Mouse (Mus musculus): ENCODE data around the gene Syt2. TPM values are rescaled to one million over a fixed set of nuclear protein-coding genes. Genes with fewer than 3 reads are reported as not detected.

The Syt2 gene
- polyA plus RNA-seq, 1 experiment: not detected

DNA sequence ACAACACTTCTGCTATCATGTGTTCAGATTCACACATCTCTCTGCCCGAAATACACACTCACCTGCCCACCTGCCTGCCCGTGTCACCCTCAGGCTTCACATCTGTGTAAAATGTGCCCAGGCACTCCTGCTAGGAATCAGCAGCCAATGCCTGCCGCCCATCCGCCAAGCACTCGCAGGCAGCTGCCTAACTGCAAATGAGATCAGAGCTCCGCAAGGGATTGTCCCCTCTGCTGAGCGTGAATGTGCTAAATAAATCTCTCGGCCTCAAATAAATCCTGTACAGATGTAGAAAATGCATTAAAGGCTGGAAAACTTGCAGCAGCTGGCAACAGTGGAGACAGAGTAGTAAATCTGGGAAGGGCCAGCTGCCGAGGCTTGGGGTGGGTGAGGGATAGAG is 36.0 kb downstream of the Syt2 start:
- no peak overlapping the region for H3K4me3 ChIP-seq (replicated peaks; ENCODE audit: control insufficient read depth, low read depth, low read length)
- WGBS: 85% methylated on average over 9 of the region's 9 CpGs
- TF ChIP-seq POLR2A (IDR thresholded peaks at IDR 0.05; ENCODE audit: borderline replicate concordance, control insufficient read depth, low read depth, low read length) (no peak), CTCF (IDR thresholded peaks at IDR 0.05; ENCODE audit: control insufficient read depth, insufficient read depth, low read length) (no peak)
- H3K4me1 ChIP-seq (ENCODE audit: control insufficient read depth, insufficient read depth, low read length): no peaks in the 10 kb centered on the region
- no peak overlapping the region for H3K27ac ChIP-seq (ENCODE audit: control insufficient read depth, insufficient read depth, low read depth, low read length, poor library complexity)

DNA sequence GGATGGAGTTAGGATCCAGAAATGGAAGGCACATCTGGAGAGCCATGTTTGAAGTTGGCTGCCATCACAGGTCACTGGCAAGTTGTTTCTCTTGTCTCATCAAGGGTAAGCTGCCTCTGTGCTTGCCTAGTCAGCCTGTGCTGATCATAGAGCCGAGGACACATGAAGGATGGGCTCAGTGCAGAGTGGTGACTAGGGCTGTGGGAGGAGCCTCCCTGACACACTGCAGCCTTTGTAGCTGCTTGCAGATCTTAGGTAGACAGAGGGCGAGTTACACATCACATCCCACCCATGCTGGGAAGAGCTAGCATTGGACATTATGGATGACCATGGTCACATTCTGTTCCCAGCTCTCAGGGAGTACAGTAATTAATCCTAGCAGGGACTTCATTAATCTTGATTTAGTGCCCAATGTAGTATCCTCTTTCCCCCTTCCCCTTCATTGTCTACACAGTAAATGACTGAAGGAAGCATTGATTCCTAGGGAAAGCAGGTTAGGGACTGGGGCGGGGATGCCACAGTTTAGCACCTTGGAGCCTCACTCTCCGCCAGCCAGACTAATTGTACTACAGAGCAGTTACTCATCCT is 40.5 kb downstream of the Syt2 start:
- no peak overlapping the region for H3K27ac ChIP-seq (ENCODE audit: control insufficient read depth, insufficient read depth, low read depth, low read length, poor library complexity)
- no peak for TF ChIP-seq POLR2A (IDR thresholded peaks at IDR 0.05; ENCODE audit: borderline replicate concordance, control insufficient read depth, low read depth, low read length)
- TF ChIP-seq CTCF (IDR thresholded peaks at IDR 0.05; ENCODE audit: control insufficient read depth, insufficient read depth, low read length): no peak
- H3K4me1 ChIP-seq (ENCODE audit: control insufficient read depth, insufficient read depth, low read length): no peaks in the 10 kb centered on the region
- H3K4me3 ChIP-seq (replicated peaks; ENCODE audit: control insufficient read depth, low read depth, low read length): no peak overlapping the region
- 61% methylated on average over 4 of the region's 4 CpGs for WGBS

DNA sequence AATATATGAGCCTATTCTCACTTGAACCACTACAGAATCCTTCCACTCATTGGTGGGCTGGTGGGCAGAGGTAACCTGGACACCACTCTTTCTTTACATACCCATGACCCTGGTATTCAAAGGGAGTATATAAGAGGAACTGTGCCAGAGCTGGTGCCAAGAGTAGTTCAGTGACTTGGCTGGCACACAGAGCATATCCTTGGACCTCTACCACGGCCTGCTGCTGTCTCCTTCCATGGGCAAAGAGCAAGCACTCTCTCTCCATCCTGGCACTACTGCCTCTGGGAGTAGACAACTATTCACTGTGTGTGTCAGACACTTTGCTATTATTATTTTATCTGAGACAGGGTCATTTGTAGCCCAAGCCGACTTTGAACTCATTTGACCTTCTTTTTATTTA is 49.8 kb downstream of the Syt2 start:
- TF ChIP-seq CTCF (IDR thresholded peaks at IDR 0.05; ENCODE audit: control insufficient read depth, insufficient read depth, low read length) (no peak), POLR2A (IDR thresholded peaks at IDR 0.05; ENCODE audit: borderline replicate concordance, control insufficient read depth, low read depth, low read length) (no peak)
- H3K27ac ChIP-seq (ENCODE audit: control insufficient read depth, insufficient read depth, low read depth, low read length, poor library complexity): no peak overlapping the region
- WGBS: 69% methylated on average over 2 of the region's 2 CpGs
- H3K4me1 ChIP-seq (ENCODE audit: control insufficient read depth, insufficient read depth, low read length): no peaks in the 10 kb centered on the region
- H3K4me3 ChIP-seq (replicated peaks; ENCODE audit: control insufficient read depth, low read depth, low read length): no peak overlapping the region

DNA sequence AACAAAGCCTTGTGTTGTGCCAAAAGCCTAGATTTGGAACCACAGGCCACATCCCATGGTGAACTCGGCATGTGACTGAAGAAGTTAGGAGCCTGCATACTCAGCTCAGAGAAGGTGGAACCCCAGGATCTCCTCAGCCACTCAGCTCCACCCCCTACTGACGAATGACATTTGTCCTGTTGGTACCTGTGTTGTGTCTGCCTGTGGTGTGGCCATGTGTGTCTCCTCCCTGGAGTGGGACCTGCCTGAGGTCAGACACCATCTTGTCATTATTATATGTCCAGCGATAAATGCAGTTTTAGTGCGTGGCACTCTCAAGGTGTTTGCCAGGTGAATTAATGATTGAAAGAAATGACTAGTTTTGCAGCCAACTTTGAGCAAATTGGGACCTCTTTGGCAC is 50.6 kb downstream of the Syt2 start:
- 74% methylated on average over 4 of the region's 4 CpGs for WGBS
- H3K4me1 ChIP-seq (ENCODE audit: control insufficient read depth, insufficient read depth, low read length): no peaks in the 10 kb centered on the region
- TF ChIP-seq CTCF (IDR thresholded peaks at IDR 0.05; ENCODE audit: control insufficient read depth, insufficient read depth, low read length): no peak
- TF ChIP-seq POLR2A (IDR thresholded peaks at IDR 0.05; ENCODE audit: borderline replicate concordance, control insufficient read depth, low read depth, low read length): no peak
- no peak overlapping the region for H3K4me3 ChIP-seq (replicated peaks; ENCODE audit: control insufficient read depth, low read depth, low read length)
- H3K27ac ChIP-seq (ENCODE audit: control insufficient read depth, insufficient read depth, low read depth, low read length, poor library complexity): no peak overlapping the region

GRCm38 (mm10) chr1:134697522-134698250 is 51.2 kb downstream of the Syt2 start:
- no peak overlapping the region for H3K27ac ChIP-seq (ENCODE audit: control insufficient read depth, insufficient read depth, low read depth, low read length, poor library complexity)
- TF ChIP-seq CTCF (IDR thresholded peaks at IDR 0.05; ENCODE audit: control insufficient read depth, insufficient read depth, low read length): no peak
- TF ChIP-seq POLR2A (IDR thresholded peaks at IDR 0.05; ENCODE audit: borderline replicate concordance, control insufficient read depth, low read depth, low read length): no peak
- no peaks in the 10 kb centered on the region for H3K4me1 ChIP-seq (ENCODE audit: control insufficient read depth, insufficient read depth, low read length)
- no peak overlapping the region for H3K4me3 ChIP-seq (replicated peaks; ENCODE audit: control insufficient read depth, low read depth, low read length)
- WGBS: 83% methylated on average over 17 of the region's 17 CpGs

GRCm38 (mm10) chr1:134698486-134698885 is 52.0 kb downstream of the Syt2 start:
- 54% methylated on average over 5 of the region's 5 CpGs for WGBS
- Histone ChIP-seq H3K27ac (ENCODE audit: control insufficient read depth, insufficient read depth, low read depth, low read length, poor library complexity) (no peak overlapping the region), H3K4me1 (ENCODE audit: control insufficient read depth, insufficient read depth, low read length) (no peaks in the 10 kb centered on the region), H3K4me3 (replicated peaks; ENCODE audit: control insufficient read depth, low read depth, low read length) (no peak overlapping the region)
- no peak for TF ChIP-seq CTCF (IDR thresholded peaks at IDR 0.05; ENCODE audit: control insufficient read depth, insufficient read depth, low read length)

GRCm38 (mm10) chr1:134699390-134699789 is 52.9 kb downstream of the Syt2 start:
- TF ChIP-seq CTCF (IDR thresholded peaks at IDR 0.05; ENCODE audit: control insufficient read depth, insufficient read depth, low read length) (no peak), POLR2A (IDR thresholded peaks at IDR 0.05; ENCODE audit: borderline replicate concordance, control insufficient read depth, low read depth, low read length) (no peak)
- Histone ChIP-seq H3K4me3 (replicated peaks; ENCODE audit: control insufficient read depth, low read depth, low read length) (no peak overlapping the region), H3K27ac (ENCODE audit: control insufficient read depth, insufficient read depth, low read depth, low read length, poor library complexity) (no peak overlapping the region), H3K4me1 (ENCODE audit: control insufficient read depth, insufficient read depth, low read length) (no peaks in the 10 kb centered on the region)
- WGBS: 75% methylated on average over 9 of the region's 9 CpGs

- WGBS: 68% methylated on average over 2 of the region's 2 CpGs
- no peak for TF ChIP-seq CTCF (IDR thresholded peaks at IDR 0.05; ENCODE audit: control insufficient read depth, insufficient read depth, low read length)
- no peak for TF ChIP-seq POLR2A (IDR thresholded peaks at IDR 0.05; ENCODE audit: borderline replicate concordance, control insufficient read depth, low read depth, low read length)
- no peak overlapping the region for H3K27ac ChIP-seq (ENCODE audit: control insufficient read depth, insufficient read depth, low read depth, low read length, poor library complexity)
- no peak overlapping the region for H3K4me3 ChIP-seq (replicated peaks; ENCODE audit: control insufficient read depth, low read depth, low read length)
- no peaks in the 10 kb centered on the region for H3K4me1 ChIP-seq (ENCODE audit: control insufficient read depth, insufficient read depth, low read length)
These were observed 53.7 kb downstream of the Syt2 start for GRCm38 (mm10) chr1:134700151-134700550.

Data from bone marrow, adult 2 months (tissue).